ENCODE assay signal across 8 mouse cellular contexts in the genomic region with DNA sequence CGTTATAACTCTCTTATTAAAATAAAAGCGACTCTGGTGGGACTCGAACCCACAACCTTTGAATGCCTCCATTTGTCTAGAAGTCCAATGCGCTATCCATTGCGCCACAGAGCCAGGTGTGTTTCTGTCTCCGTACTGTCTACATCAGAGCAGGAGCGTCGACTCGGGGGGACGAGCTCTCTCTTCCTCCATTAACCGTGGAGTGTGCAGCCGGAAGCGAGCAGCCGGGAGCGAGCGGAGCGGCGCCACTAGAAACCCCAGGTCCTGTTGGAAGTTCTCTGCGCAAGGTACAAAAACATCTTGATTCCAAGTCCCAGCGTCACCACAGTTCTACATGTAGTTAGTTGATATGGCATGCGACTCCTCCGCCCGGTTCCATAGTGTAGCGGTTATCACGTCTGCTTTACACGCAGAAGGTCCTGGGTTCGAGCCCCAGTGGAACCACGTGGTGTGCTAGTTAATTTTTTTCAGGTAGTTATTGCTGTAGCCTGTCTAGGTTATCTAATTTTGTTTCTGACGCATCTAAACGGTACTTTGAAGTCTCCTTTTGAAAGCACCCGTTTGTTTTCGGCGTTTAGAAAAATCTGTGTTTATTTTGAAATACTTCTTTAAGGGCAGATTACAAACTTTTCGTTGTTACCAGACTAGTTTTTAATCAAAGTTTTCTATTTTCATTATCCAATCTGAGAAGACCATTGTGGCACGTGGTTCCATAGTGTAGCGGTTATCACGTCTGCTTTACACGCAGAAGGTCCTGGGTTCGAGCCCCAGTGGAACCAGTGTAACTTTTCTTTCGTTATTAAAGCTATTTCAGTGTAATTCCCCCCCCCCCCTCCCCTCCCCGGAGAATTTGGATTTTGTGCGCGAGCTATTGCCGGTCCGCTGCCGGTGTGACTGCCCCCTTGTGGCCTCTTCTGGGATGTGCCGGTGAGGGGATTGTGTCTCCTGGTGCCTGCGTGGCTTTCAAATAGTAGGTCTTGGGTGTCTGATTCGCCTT. TPM values are rescaled to one million over a fixed set of nuclear protein-coding genes. Genes with fewer than 3 reads are reported as not detected.
DNase-seq lines count a peak whose midpoint lies in the region; ATAC-seq and TF ChIP-seq lines count a peak whose summit lies in the region.

No protein-coding gene starts in this region.

- peak overlapping the region; percentile 96 for H3K4me3 ChIP-seq in ES-Bruce4 (ENCODE audit: low read depth, low read length)
- peak overlapping the region; percentile 70 for H3K4me3 ChIP-seq in forebrain, embryonic 13.5 days
- peak overlapping the region; percentile 68 for H3K4me3 ChIP-seq in liver, embryonic 15.5 days (replicated peaks)
- H3K4me3 ChIP-seq in neural tube, embryonic 11.5 days (ENCODE audit: low read depth, low read length) = peak overlapping the region; percentile 58
- H3K4me3 ChIP-seq in stomach, embryonic 16.5 days (replicated peaks; ENCODE audit: low read length) = peak overlapping the region; percentile 70

- H3K27me3 ChIP-seq in ES-Bruce4 (ENCODE audit: control insufficient read depth, insufficient read depth, low read length, poor library complexity, severe bottlenecking) = no peaks in the 10 kb centered on the region
- no peaks in the 10 kb centered on the region for H3K27me3 ChIP-seq in forebrain, embryonic 13.5 days
- H3K27me3 ChIP-seq in liver, embryonic 15.5 days = no peaks in the 10 kb centered on the region
- no peaks in the 10 kb centered on the region for H3K27me3 ChIP-seq in neural tube, embryonic 11.5 days (ENCODE audit: control insufficient read depth, insufficient read depth, low read length)
- H3K27me3 ChIP-seq in stomach, embryonic 16.5 days (ENCODE audit: control insufficient read depth, insufficient read depth, low read length) = no peaks in the 10 kb centered on the region

- H3K4me2 ChIP-seq in forebrain, embryonic 13.5 days = peak overlapping the region; percentile 66
- peak overlapping the region; percentile 94 for H3K4me2 ChIP-seq in liver, embryonic 15.5 days
- H3K4me2 ChIP-seq in neural tube, embryonic 11.5 days (ENCODE audit: low read depth) = peak overlapping the region; percentile 60
- H3K4me2 ChIP-seq in stomach, embryonic 16.5 days (ENCODE audit: low read depth, low read length) = peak overlapping the region; percentile 76

- H3K27ac ChIP-seq in ES-Bruce4 (ENCODE audit: insufficient read depth, low read length) = peak overlapping the region; percentile 57
- peak overlapping the region; percentile 95 for H3K27ac ChIP-seq in forebrain, embryonic 13.5 days
- H3K27ac ChIP-seq in liver, embryonic 15.5 days (replicated peaks) = peak overlapping the region; percentile 78
- H3K27ac ChIP-seq in neural tube, embryonic 11.5 days (ENCODE audit: low read depth, low read length) = no peak overlapping the region
- peak overlapping the region; percentile 75 for H3K27ac ChIP-seq in stomach, embryonic 16.5 days (ENCODE audit: low read length)

- no peak for TF ChIP-seq EP300 in ES-Bruce4 (IDR thresholded peaks at IDR 0.05; ENCODE audit: insufficient read depth, low read depth, low read length)

- ATAC-seq in cerebellum, adult (ENCODE audit: insufficient number of reproducible peaks, low FRiP score, low TSS enrichment) = peak; percentile 59
- ATAC-seq in forebrain, embryonic 13.5 days = peak; percentile 86
- peak; percentile 74 for ATAC-seq in liver, embryonic 15.5 days (ENCODE audit: insufficient read depth)
- ATAC-seq in neural tube, embryonic 11.5 days (ENCODE audit: insufficient read depth, low FRiP score, low TSS enrichment) = peak; percentile 84
- peak; percentile 85 for ATAC-seq in stomach, embryonic 16.5 days (ENCODE audit: insufficient read depth, low FRiP score)

- TF ChIP-seq POLR2A in ES-Bruce4 (IDR thresholded peaks at IDR 0.05; ENCODE audit: insufficient read depth, low read length) = no peak

- WGBS in forebrain, embryonic 13.5 days = under 1% methylated on average over 49 of the region's 49 CpGs
- under 1% methylated on average over 49 of the region's 49 CpGs for WGBS in liver, embryonic 15.5 days (ENCODE audit: insufficient replicate concordance)
- WGBS in neural tube, embryonic 11.5 days = under 1% methylated on average over 49 of the region's 49 CpGs
- WGBS in stomach, embryonic 16.5 days = under 1% methylated on average over 49 of the region's 49 CpGs

- no peaks in the 10 kb centered on the region for H3K36me3 ChIP-seq in ES-Bruce4 (ENCODE audit: control insufficient read depth, insufficient read depth, low read length, poor library complexity, severe bottlenecking)
- H3K36me3 ChIP-seq in forebrain, embryonic 13.5 days (ENCODE audit: poor library complexity, severe bottlenecking) = no peaks in the 10 kb centered on the region
- no peaks in the 10 kb centered on the region for H3K36me3 ChIP-seq in liver, embryonic 15.5 days (replicated peaks)
- no peaks in the 10 kb centered on the region for H3K36me3 ChIP-seq in neural tube, embryonic 11.5 days (ENCODE audit: control insufficient read depth, insufficient read depth, low read length)
- H3K36me3 ChIP-seq in stomach, embryonic 16.5 days (ENCODE audit: control insufficient read depth, insufficient read depth, low read length) = no peaks in the 10 kb centered on the region

- peak overlapping the region; percentile 34 for H3K9ac ChIP-seq in ES-Bruce4 (ENCODE audit: low read depth, poor library complexity, severe bottlenecking)
- peak overlapping the region; percentile 5; the same call in 1 of the 2 replicates for H3K9ac ChIP-seq in forebrain, embryonic 13.5 days
- H3K9ac ChIP-seq in liver, embryonic 15.5 days = peak overlapping the region; percentile 38
- peak overlapping the region; percentile 44 for H3K9ac ChIP-seq in neural tube, embryonic 11.5 days (ENCODE audit: low read length)
- peak overlapping the region; percentile 69 for H3K9ac ChIP-seq in stomach, embryonic 16.5 days (ENCODE audit: low read length)

- peak; percentile 79 for TF ChIP-seq CTCF in ES-Bruce4 (IDR thresholded peaks at IDR 0.05; ENCODE audit: low read depth, low read length)

- intact Hi-C loops in heart, postnatal 10 days (cut with DNase I) = loop anchor here (1.0 to 10.0 kb wide), 5 partner anchors 100 to 785 kb away; partner anchors contain the start of genes Gm4952, Lpxn, Patl1 and Stx3

- H3K4me1 ChIP-seq in ES-Bruce4 (ENCODE audit: control insufficient read depth, insufficient read depth, low read length) = peaks cover 2% of the 10 kb centered on the region
- peaks cover 9% of the 10 kb centered on the region for H3K4me1 ChIP-seq in forebrain, embryonic 13.5 days
- H3K4me1 ChIP-seq in liver, embryonic 15.5 days (replicated peaks) = peaks cover 47% of the 10 kb centered on the region
- H3K4me1 ChIP-seq in neural tube, embryonic 11.5 days (ENCODE audit: control insufficient read depth, insufficient read depth, low read length) = no peaks in the 10 kb centered on the region
- peaks cover 8% of the 10 kb centered on the region for H3K4me1 ChIP-seq in stomach, embryonic 16.5 days (ENCODE audit: control insufficient read depth, insufficient read depth, low read length)

- H3K9me3 ChIP-seq in ES-Bruce4 (replicated peaks; ENCODE audit: control insufficient read depth, insufficient read depth, low read length, poor library complexity, severe bottlenecking) = no peaks in the 10 kb centered on the region
- no peaks in the 10 kb centered on the region for H3K9me3 ChIP-seq in forebrain, embryonic 13.5 days (replicated peaks)
- no peaks in the 10 kb centered on the region for H3K9me3 ChIP-seq in liver, embryonic 15.5 days (replicated peaks)
- H3K9me3 ChIP-seq in neural tube, embryonic 11.5 days (ENCODE audit: control insufficient read depth, low read length) = no peaks in the 10 kb centered on the region
- no peaks in the 10 kb centered on the region for H3K9me3 ChIP-seq in stomach, embryonic 16.5 days (replicated peaks; ENCODE audit: control insufficient read depth, low read length)

- peak; percentile 92 to 94 for DNase-seq in heart, postnatal 10 days
- peak; percentile 92 to 95 for DNase-seq in kidney, postnatal 4 days
- DNase-seq in neural tube, embryonic 11.5 days (ENCODE audit: low spot score) = peak; percentile 93

RNA-seq across cellular contexts. Expression of gene Olfr1423, which starts 29.3 kb away (rescaled TPM):
- polyA plus RNA-seq in ES-Bruce4 (2011; ENCODE audit: insufficient read depth, insufficient read length, low read depth, missing spikeins) = 0.10 TPM in 1 of 2 replicates, not detected in the other
- not detected in 2 replicates for polyA plus RNA-seq in forebrain, embryonic 13.5 days (2015; fragmentation: Nextera tagmentation; extraction: Ambion mirVana)
- not detected for total RNA-seq in heart, postnatal 10 days (2021)
- polyA plus RNA-seq in liver, embryonic 15.5 days (2015; fragmentation: Nextera tagmentation; extraction: Ambion mirVana) = 0.01 TPM in 1 of 2 replicates, not detected in the other
- polyA plus RNA-seq in neural tube, embryonic 11.5 days (2014; fragmentation: Nextera tagmentation; extraction: Ambion mirVana) = not detected in 2 replicates
- 0.03 TPM in 1 of 2 replicates, not detected in the other for polyA plus RNA-seq in stomach, embryonic 16.5 days (2015; fragmentation: Nextera tagmentation; extraction: Ambion mirVana)

RNA-seq across cellular contexts. Expression of gene Osbp, which starts 46.1 kb away (rescaled TPM):
- 28.3 and 31.5 TPM in 2 replicates for polyA plus RNA-seq in ES-Bruce4 (2011; ENCODE audit: insufficient read depth, insufficient read length, low read depth, missing spikeins)
- 4.1 and 4.9 TPM in 2 replicates for polyA plus RNA-seq in forebrain, embryonic 13.5 days (2015; fragmentation: Nextera tagmentation; extraction: Ambion mirVana)
- total RNA-seq in heart, postnatal 10 days (2021) = 10 to 100 TPM; 74.0 to 83.6 TPM
- polyA plus RNA-seq in liver, embryonic 15.5 days (2015; fragmentation: Nextera tagmentation; extraction: Ambion mirVana) = 1.9 and 2.0 TPM in 2 replicates
- polyA plus RNA-seq in neural tube, embryonic 11.5 days (2014; fragmentation: Nextera tagmentation; extraction: Ambion mirVana) = 6.6 and 6.7 TPM in 2 replicates
- 4.1 and 4.6 TPM in 2 replicates for polyA plus RNA-seq in stomach, embryonic 16.5 days (2015; fragmentation: Nextera tagmentation; extraction: Ambion mirVana)

RNA-seq across cellular contexts. Expression of gene Olfr1424, which starts 50.6 kb away (rescaled TPM):
- not detected in 2 replicates for polyA plus RNA-seq in ES-Bruce4 (2011; ENCODE audit: insufficient read depth, insufficient read length, low read depth, missing spikeins)
- polyA plus RNA-seq in forebrain, embryonic 13.5 days (2015; fragmentation: Nextera tagmentation; extraction: Ambion mirVana) = not detected in 2 replicates
- total RNA-seq in heart, postnatal 10 days (2021) = not detected
- polyA plus RNA-seq in liver, embryonic 15.5 days (2015; fragmentation: Nextera tagmentation; extraction: Ambion mirVana) = not detected in 2 replicates
- polyA plus RNA-seq in neural tube, embryonic 11.5 days (2014; fragmentation: Nextera tagmentation; extraction: Ambion mirVana) = not detected in 2 replicates
- polyA plus RNA-seq in stomach, embryonic 16.5 days (2015; fragmentation: Nextera tagmentation; extraction: Ambion mirVana) = not detected in 2 replicates

Comparison
In these comparisons a context has a peak if more than half of its experiments do, and no peak if none do; other contexts are left out.
1. H3K9ac ChIP-seq: peak in every context shown above with its lines; median percentile 69 in stomach, embryonic 16.5 days; 44 in neural tube, embryonic 11.5 days; 38 in liver, embryonic 15.5 days; 34 in ES-Bruce4; 5 in forebrain, embryonic 13.5 days.